Mouse (Mus musculus): ENCODE results near the gene 1700003F12Rik.

DNA sequence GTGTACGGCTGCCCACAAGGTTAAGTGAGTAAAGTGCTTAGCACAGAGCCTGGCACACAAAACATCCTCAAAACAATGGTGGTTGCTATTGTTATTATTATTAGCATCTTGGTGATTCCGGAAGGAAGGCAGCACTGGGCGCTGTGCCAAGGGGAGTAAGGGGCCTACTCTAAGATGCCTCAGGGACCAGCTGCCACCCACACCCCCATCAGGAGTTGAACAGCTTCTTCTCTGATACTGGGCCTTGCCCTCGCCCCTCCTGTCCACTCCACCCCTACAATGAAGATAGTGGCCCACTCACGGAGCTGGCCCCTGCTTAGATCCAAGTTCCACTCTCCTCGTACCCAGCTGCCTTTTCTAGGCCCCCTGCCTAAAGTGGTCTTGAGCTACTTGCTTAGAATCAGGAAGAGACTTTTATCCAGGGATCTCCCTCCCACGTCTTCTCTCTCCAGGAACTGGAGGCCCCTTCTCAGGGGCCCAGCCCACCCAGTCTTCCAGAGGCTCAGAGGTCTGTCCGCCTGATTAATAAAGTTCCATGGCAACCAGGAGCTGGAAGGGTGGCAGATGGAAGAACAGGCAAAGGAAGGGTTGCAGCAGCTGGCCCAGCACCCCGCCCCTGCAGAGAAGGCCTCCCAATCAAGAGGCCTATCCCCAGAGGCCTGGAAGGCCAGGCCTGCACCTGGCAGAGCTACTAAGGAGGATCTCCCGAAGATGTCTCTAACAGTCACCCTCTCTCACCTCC lies 21.6 kb downstream of the 1700003F12Rik start:
- TF ChIP-seq GATA1 (IDR thresholded peaks at IDR 0.05; ENCODE audit: borderline replicate concordance, low read length) (no peak), FLI1 (IDR thresholded peaks at IDR 0.05; ENCODE audit: low read length) (no peak)

All from megakaryocyte, embryonic 14.5 days (primary cell).